Mouse (Mus musculus) layer of hippocampus, adult 11-12 months (tissue): ENCODE data around the gene Tnni3k.

Experiments
- DNase-seq: peaks from one replicate; pipeline ENCODE4 v3.0.0; 2022; ENCODE audit warnings: low spot score

Tnni3k gene

DNA sequence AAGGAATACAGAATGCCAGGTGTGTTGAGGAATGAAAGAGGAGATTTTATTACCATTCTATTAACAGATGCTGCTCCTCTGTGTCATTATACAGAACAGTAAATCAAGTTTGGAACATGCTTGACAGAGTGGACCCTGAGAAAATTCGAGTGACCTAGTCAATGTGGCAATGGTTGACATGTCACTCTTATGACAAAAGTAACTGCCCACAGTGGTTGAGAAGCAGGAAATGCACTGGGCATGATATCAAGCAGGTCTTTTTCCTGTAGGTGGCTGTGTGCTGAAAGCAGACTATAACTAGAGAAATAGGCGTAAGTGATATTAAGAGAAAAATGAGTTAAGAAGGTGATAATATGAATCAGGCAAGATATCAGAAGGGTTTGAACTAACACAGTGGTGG lies 105.7 kb downstream of the Tnni3k start:
- no peak for DNase-seq

DNA sequence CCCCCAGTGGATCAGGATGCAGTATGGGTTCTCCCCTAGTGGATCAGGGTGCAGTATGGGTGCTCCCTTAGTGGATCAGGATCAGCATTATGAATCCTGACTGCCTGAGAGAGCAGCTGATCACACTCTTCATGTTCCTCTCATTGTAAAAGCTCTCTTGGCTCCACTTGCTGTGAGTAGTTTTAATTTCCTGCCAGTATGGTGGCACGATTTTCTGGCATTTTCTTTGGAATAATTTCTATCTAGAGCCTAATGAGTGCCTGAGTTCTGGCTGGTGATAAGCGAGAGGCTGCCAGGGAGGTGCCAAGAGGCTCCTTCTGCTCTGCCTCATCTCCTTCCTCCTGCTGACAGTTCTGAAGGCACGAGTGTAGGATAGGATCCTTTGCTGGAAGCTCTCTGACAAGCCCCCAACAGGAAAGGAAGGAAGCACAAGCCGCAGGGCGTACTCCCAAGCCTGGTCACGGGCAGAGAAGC lies 109.5 kb downstream of the Tnni3k start:
- peak; percentile 28 for DNase-seq

- no peak for DNase-seq
Observed at GRCm38 (mm10) chr3:154927757-154928156, 127.5 kb downstream of the Tnni3k start.

GRCm38 (mm10) chr3:154924936-154925335 lies 130.3 kb downstream of the Tnni3k start:
- no peak for DNase-seq

GRCm38 (mm10) chr3:154915566-154915965 lies 139.6 kb downstream of the Tnni3k start:
- DNase-seq: no peak

- no peak for DNase-seq
Observed at GRCm38 (mm10) chr3:154913641-154914040, 141.6 kb downstream of the Tnni3k start.

- DNase-seq: no peak
Observed at GRCm38 (mm10) chr3:154896737-154897136, 158.5 kb downstream of the Tnni3k start.

DNA sequence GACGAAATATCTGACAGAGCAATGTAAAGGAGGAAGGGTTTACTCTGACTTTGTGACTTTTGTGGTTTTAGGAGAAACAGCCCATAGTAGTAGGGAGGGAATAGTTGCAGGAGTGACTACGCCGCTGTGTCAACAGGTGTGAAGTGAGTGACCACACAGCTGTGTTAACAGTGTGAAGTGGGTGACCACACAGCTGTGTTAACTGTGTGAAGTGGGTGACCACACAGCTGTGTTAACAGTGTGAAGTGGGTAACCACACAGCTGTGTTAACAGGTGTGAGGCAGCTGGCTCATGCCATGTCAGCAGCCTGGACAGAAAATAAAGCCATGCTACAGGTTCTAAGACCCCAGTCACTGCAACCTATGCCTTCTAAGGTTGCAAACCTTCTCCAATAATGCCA lies 162.0 kb downstream of the Tnni3k start:
- DNase-seq: no peak

DNA sequence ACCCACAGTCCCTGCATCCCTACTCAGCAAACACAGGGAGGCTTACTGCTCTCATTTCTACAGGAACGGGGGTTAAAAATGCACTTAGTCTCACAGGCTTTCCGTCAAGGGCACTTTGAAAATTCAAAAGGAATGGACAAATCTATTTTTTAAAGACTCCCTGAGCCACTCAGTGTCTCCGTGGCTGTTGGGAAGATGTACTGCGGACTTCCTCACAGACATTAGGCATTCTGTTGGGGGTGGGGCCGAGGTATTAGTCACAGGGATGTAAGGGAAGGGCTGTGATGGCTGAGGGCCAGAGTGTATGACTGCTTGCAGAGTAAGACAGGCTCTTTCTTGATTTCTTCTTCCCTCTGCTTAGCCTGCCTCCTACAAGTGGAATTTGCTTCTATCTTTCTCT lies 169.8 kb downstream of the Tnni3k start:
- no peak for DNase-seq

DNA sequence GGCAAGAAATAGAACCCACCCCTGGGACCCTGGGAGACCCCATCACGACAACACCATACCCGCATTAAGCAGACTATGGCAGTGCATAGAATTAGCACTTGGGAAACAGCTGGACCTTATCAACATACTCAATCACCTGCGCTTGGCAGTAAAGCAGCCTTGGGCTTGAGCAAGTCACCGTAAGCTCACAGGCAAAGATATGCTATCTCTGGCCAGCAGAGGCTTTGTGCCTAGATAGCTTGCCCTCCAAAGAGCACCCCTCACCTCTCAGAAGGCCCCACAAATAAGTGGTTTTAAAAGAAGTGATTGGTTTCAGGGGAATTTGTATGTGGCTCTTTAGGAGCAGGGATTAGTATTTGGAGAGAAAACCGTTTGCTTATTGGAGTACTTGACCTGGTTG lies 170.2 kb downstream of the Tnni3k start:
- no peak for DNase-seq

- no peak for DNase-seq
Observed at GRCm38 (mm10) chr3:154881428-154881986, 173.7 kb downstream of the Tnni3k start.

GRCm38 (mm10) chr3:154880536-154880939 lies 174.7 kb downstream of the Tnni3k start:
- no peak for DNase-seq

- no peak for DNase-seq
Observed at GRCm38 (mm10) chr3:154880108-154880507, 175.1 kb downstream of the Tnni3k start.

DNA sequence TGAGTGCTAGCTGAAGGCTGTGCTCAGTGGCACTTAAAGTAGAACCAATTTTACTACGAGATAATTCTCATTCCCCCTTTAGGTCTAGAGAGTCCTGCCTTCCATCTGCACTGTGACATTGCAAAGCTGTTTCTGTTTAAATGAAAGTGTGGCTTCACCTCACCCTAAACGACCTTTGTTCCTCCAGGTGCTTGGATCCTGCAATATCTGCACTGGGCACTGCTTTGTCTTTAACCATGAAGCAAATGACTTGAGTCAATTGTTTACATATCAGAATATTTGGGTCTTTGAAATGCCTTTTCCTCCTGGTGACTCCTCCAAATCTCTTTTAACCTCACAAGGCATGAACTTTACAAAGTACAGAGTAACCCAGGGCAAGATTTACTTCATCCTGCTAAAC lies 175.7 kb downstream of the Tnni3k start:
- no peak for DNase-seq

DNA sequence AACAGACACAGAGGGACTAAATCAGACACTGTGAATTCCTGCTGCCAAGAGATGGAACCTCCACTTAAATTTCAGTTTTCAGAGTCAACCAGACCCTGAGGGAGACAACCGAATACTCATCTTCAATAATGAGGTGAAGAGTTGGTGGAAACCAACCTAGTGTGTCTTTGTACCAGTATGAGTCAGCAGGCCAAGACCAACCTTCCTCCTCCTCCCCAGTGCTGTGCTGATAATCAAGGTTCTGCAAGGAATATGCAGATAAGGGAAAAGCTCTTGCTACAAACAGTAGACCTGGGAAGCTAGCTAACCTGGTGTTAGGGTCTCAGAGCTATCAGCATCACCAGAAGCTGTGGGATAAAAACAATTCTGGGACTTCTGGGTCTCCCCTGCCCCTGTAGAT lies 176.1 kb downstream of the Tnni3k start:
- DNase-seq: no peak

DNA sequence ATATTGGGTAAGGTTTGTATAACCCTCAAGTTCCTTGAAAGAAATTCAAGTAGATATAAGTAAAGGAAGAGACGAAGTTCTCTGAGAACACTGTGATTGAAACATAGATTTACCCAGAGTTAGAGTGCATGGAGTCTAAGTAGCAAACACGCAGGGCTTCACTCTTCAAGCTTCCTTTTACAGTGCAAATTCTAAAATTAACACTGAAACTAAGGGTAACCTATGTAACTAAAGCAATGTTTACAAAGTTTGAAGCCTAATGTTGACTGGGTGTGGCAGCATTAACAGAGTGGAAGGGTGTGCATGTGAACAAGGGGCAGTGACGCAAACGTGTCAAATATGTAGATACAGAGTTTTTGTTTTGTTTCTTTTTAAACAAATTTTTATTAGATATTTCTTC lies 186.4 kb downstream of the Tnni3k start:
- no peak for DNase-seq

- no peak for DNase-seq
Observed at GRCm38 (mm10) chr3:154861921-154862320, 193.3 kb downstream of the Tnni3k start.

GRCm38 (mm10) chr3:154859721-154860120 lies 195.5 kb downstream of the Tnni3k start:
- DNase-seq: no peak

DNA sequence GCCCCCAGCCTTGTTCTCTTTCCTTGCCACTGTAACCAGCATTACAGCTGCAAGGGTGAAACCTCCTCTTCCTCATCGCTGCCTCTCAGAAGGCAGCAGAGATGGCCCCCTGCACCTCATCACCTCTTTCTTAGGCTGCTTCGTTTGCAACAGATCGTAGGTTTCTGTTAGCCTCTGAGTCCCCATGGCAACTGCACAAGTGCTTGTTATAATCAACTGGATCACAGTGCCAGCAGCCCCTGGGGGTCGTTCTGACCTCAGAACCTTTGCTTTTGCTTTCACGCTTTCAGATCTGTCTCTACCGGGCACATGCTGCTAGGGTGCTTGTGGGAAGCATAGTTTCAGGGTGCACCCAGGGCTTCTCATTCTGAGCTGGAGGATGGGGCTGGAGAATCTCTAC lies 201.9 kb downstream of the Tnni3k start:
- no peak for DNase-seq

DNA sequence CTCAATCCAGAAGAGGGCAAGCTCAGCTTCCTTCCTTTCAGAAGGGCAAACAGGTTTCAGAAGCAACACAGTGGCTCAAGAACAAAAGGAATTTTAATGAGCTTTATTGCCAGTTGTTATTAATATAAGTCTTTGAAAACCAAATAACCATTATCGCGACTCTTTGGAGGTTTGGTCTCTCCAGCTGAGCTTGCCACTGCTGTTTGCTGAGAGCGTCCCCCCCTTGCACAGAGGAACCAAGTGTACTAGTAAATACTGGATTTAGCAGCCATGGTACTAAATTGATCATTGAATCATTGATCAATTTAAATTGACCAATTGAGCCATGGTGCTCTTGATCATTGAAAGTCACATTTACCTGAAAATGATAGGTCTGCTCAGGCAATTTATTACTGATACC lies 202.9 kb downstream of the Tnni3k start:
- no peak for DNase-seq

- DNase-seq: no peak
Observed at GRCm38 (mm10) chr3:154842247-154842646, 213.0 kb downstream of the Tnni3k start.

DNA sequence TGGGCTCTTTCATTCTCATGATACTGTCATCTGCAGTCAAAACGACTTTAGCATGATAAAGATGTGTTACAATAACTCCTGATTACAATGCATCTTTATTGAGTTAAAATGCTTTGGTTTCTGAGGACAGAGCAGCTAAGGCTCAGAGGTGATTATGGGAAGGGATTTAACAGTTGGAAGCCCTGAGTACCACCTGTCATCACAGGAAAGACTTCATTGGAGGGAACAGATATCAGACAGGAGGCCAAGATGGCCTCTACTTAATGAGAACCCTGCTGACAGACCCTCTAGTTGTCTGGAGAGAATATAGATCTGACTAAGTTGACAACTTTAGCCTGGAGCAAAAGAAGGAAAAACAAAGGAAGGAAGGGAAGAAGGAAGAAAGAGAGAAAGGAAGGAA lies 214.1 kb downstream of the Tnni3k start:
- no peak for DNase-seq

GRCm38 (mm10) chr3:154837861-154838260 lies 217.3 kb downstream of the Tnni3k start:
- DNase-seq: no peak

DNA sequence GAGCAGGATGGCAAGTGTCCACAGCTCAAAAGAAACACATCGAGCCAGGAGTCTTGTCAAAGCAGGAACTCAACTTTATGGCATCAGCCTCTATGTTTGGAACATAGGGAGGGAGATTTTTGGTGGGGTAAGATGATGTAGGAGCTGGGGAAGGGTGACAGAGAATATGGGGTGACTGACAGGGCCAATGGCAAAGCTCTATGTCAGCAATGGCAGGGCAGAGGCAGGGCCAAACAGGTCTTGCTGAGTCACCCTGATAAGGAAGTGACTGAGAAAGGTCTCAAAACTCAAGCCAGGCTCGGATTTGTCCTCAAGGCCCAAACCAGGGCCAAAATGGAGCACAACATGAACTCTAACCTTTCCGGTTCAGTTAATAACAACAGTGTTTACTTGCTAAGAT lies 219.1 kb downstream of the Tnni3k start:
- DNase-seq: no peak

DNA sequence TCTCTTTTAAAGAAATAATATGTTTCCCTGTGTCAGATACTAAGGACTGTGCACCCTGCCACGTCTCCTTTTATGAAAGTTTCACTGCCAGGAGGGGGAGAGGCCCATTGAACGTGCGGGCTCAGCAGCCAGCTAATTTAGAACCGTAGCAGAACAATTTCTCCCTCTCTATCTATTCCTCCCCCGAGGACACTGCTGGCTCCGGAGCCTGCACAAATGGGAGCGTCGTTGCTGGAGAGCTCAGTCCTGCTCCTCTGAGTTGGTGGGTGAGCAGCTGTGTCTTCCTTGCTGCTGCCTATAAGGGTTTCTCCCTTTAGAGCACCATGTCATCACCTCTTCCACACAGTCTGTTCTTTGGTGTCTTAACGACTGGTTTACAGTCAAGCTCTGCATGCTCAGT lies 220.8 kb downstream of the Tnni3k start:
- no peak for DNase-seq
